Mouse (Mus musculus): ENCODE data around the gene Hspa1a. TPM values are rescaled to one million over a fixed set of nuclear protein-coding genes. Genes with fewer than 3 reads are reported as not detected.
"Not testable (repeated sequence)": the region's sequence is repeated elsewhere in the genome, so short reads cannot be mapped to it uniquely, and the experiment has no call there.

The Hspa1a gene
- polyA plus RNA-seq, 1 experiment: 4.4 TPM

- Histone ChIP-seq H3K27me3 (ENCODE audit: control insufficient read depth, insufficient read depth, low read length) (no peaks in the 10 kb centered on the region), H3K36me3 (ENCODE audit: control insufficient read depth, insufficient read depth, low read length) (no peaks in the 10 kb centered on the region), H3K4me3 (ENCODE audit: control insufficient read depth, low read depth, low read length) (no peak overlapping the region), H3K4me1 (ENCODE audit: control insufficient read depth, insufficient read depth, low read length) (peaks cover 13% of the 10 kb centered on the region), H3K27ac (ENCODE audit: control insufficient read depth, insufficient read depth, low read depth, low read length) (no peak overlapping the region)
- TF ChIP-seq CTCF (IDR thresholded peaks at IDR 0.05; ENCODE audit: control insufficient read depth, insufficient read depth, insufficient replicate concordance, low read depth, low read length) (no peak), POLR2A (IDR thresholded peaks at IDR 0.05; ENCODE audit: control insufficient read depth, low read depth, low read length) (no peak)
These were observed 26.8 kb upstream of the Hspa1a start for GRCm38 (mm10) chr17:34998526-34999430.

GRCm38 (mm10) chr17:34997142-34997483 lies 25.2 kb upstream of the Hspa1a start:
- Histone ChIP-seq H3K4me3 (ENCODE audit: control insufficient read depth, low read depth, low read length) (no peak overlapping the region), H3K27me3 (ENCODE audit: control insufficient read depth, insufficient read depth, low read length) (no peaks in the 10 kb centered on the region), H3K36me3 (ENCODE audit: control insufficient read depth, insufficient read depth, low read length) (no peaks in the 10 kb centered on the region), H3K27ac (ENCODE audit: control insufficient read depth, insufficient read depth, low read depth, low read length) (no peak overlapping the region), H3K4me1 (ENCODE audit: control insufficient read depth, insufficient read depth, low read length) (peaks cover 9% of the 10 kb centered on the region)
- TF ChIP-seq CTCF (IDR thresholded peaks at IDR 0.05; ENCODE audit: control insufficient read depth, insufficient read depth, insufficient replicate concordance, low read depth, low read length) (no peak), POLR2A (IDR thresholded peaks at IDR 0.05; ENCODE audit: control insufficient read depth, low read depth, low read length) (no peak)

GRCm38 (mm10) chr17:34996411-34997141 lies 24.6 kb upstream of the Hspa1a start:
- no peaks in the 10 kb centered on the region for H3K36me3 ChIP-seq (ENCODE audit: control insufficient read depth, insufficient read depth, low read length)
- TF ChIP-seq CTCF (IDR thresholded peaks at IDR 0.05; ENCODE audit: control insufficient read depth, insufficient read depth, insufficient replicate concordance, low read depth, low read length) (no peak), POLR2A (IDR thresholded peaks at IDR 0.05; ENCODE audit: control insufficient read depth, low read depth, low read length) (no peak)
- no peak overlapping the region for H3K4me3 ChIP-seq (ENCODE audit: control insufficient read depth, low read depth, low read length)
- H3K27ac ChIP-seq (ENCODE audit: control insufficient read depth, insufficient read depth, low read depth, low read length): no peak overlapping the region; the same call in 1 of the 2 replicates
- H3K4me1 ChIP-seq (ENCODE audit: control insufficient read depth, insufficient read depth, low read length): peaks cover 4% of the 10 kb centered on the region
- H3K27me3 ChIP-seq (ENCODE audit: control insufficient read depth, insufficient read depth, low read length): no peaks in the 10 kb centered on the region

DNA sequence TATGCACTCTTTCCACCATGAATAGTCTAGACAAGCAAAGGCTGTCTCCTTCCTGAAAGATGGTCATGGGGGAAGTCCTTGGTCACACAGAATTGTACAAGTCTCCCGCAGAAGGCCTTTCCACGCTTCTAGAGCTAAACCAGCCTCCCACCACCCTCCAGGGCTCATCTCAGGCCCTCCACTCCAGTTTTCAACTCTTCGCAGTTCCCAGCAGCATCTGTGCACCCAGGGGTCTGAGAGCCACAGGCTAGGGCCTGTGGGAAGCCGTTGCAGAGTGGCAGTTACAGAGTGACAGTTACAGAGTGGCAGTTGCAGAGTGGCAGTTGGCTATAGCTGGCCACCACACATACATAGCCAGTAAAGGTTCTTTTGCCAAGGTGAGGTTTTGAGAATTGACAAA lies 24.0 kb upstream of the Hspa1a start:
- not testable (repeated sequence) for H3K4me1 ChIP-seq (ENCODE audit: control insufficient read depth, insufficient read depth, low read length); H3K36me3 ChIP-seq (ENCODE audit: control insufficient read depth, insufficient read depth, low read length); H3K4me3 ChIP-seq (ENCODE audit: control insufficient read depth, low read depth, low read length); H3K27me3 ChIP-seq (ENCODE audit: control insufficient read depth, insufficient read depth, low read length)
- H3K27ac ChIP-seq (ENCODE audit: control insufficient read depth, insufficient read depth, low read depth, low read length): peak overlapping the region; percentile 87

DNA sequence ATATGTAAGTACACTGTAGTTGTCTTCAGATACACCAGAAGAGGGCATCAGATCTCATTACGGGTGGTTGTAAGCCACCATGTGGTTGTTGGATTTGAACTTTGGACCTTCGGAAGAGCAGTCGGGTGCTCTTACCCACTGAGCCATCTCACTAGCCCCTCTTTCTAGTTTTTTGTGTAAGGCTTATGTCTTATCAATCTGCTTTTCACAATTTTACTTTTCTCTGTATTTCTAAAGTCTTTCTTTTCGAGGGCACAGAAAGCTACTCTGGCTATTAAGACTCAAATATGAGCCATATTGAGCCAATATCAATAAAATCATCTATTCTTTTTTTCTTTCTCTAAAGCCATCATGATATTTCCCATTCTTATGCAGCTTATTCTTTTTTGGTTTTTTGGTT lies 23.2 kb upstream of the Hspa1a start:
- not testable (repeated sequence) for H3K27ac ChIP-seq (ENCODE audit: control insufficient read depth, insufficient read depth, low read depth, low read length); H3K27me3 ChIP-seq (ENCODE audit: control insufficient read depth, insufficient read depth, low read length); H3K4me1 ChIP-seq (ENCODE audit: control insufficient read depth, insufficient read depth, low read length); H3K4me3 ChIP-seq (ENCODE audit: control insufficient read depth, low read depth, low read length); H3K36me3 ChIP-seq (ENCODE audit: control insufficient read depth, insufficient read depth, low read length)

DNA sequence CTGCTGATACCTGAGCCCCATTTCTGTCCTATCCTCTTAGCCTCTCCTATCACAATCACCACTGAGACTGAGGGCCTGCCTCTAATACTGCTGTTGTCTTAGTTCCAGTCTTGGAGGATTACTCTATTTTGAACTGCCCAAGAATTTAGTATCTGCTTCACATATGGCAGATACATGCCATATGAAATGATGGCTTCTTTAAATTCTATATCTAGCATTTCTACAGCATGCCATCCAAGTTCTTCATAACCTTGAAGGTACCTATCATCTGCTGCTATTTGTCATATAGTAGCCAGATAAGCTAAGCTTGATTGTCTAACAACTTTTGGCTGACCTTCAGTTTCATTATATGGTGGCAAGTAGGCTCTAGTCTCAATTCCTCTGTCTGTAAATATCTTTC lies 22.8 kb upstream of the Hspa1a start:
- H3K27me3 ChIP-seq (ENCODE audit: control insufficient read depth, insufficient read depth, low read length): no peaks in the 10 kb centered on the region
- no peak overlapping the region for H3K4me3 ChIP-seq (ENCODE audit: control insufficient read depth, low read depth, low read length)
- TF ChIP-seq POLR2A (IDR thresholded peaks at IDR 0.05; ENCODE audit: control insufficient read depth, low read depth, low read length) (no peak), CTCF (IDR thresholded peaks at IDR 0.05; ENCODE audit: control insufficient read depth, insufficient read depth, insufficient replicate concordance, low read depth, low read length) (no peak)
- H3K4me1 ChIP-seq (ENCODE audit: control insufficient read depth, insufficient read depth, low read length): no peaks in the 10 kb centered on the region; the same call in 1 of the 2 replicates
- no peak overlapping the region for H3K27ac ChIP-seq (ENCODE audit: control insufficient read depth, insufficient read depth, low read depth, low read length)
- H3K36me3 ChIP-seq (ENCODE audit: control insufficient read depth, insufficient read depth, low read length): no peaks in the 10 kb centered on the region

GRCm38 (mm10) chr17:34984218-34984617 lies 12.3 kb upstream of the Hspa1a start:
- Histone ChIP-seq H3K27me3 (ENCODE audit: control insufficient read depth, insufficient read depth, low read length) (no peaks in the 10 kb centered on the region), H3K4me1 (ENCODE audit: control insufficient read depth, insufficient read depth, low read length) (peaks cover 2% of the 10 kb centered on the region; the same call in 1 of the 2 replicates), H3K4me3 (ENCODE audit: control insufficient read depth, low read depth, low read length) (no peak overlapping the region), H3K27ac (ENCODE audit: control insufficient read depth, insufficient read depth, low read depth, low read length) (no peak overlapping the region), H3K36me3 (ENCODE audit: control insufficient read depth, insufficient read depth, low read length) (no peaks in the 10 kb centered on the region)
- no peak for TF ChIP-seq CTCF (IDR thresholded peaks at IDR 0.05; ENCODE audit: control insufficient read depth, insufficient read depth, insufficient replicate concordance, low read depth, low read length)
- no peak for TF ChIP-seq POLR2A (IDR thresholded peaks at IDR 0.05; ENCODE audit: control insufficient read depth, low read depth, low read length)
